Mouse (Mus musculus) heart, postnatal 0 days (tissue): ENCODE results near the gene Ccdc122. TPM values are rescaled to one million over a fixed set of nuclear protein-coding genes. Genes with fewer than 3 reads are reported as not detected.

Experiments used
- ATAC-seq: fragments of 200-750 bp; cut with Nextera tagmentation; 2 replicates; pipeline ENCODE4 v1.8.0; 2017; ENCODE audit warnings: low read depth, moderate number of reproducible peaks, moderate library complexity; ENCODE audit not compliant: insufficient read depth
- DNase-seq: peaks from one replicate; pipeline ENCODE4 v3.0.0-alpha.2; 2016; ENCODE audit warnings: low spot score
- H3K27ac ChIP-seq: fragments of 300-500 bp; sonication (generic); 2 replicates; pipeline ENCODE4 v1.5.1; 2014; ENCODE audit warnings: low read depth, mild to moderate bottlenecking
- H3K27me3 ChIP-seq: fragments of 300-500 bp; sonication (generic); 2 replicates; pipeline ENCODE4 v1.6.1; 2014; ENCODE audit warnings: low read length, mixed read lengths; ENCODE audit not compliant: control insufficient read depth, insufficient read depth
- H3K36me3 ChIP-seq: fragments of 300-500 bp; sonication (generic); replicated peaks from 2 replicates; pipeline ENCODE4 v1.6.1; 2014; ENCODE audit warnings: low read length, mixed read lengths; ENCODE audit not compliant: control insufficient read depth, insufficient read depth
- H3K4me1 ChIP-seq: fragments of 300-500 bp; sonication (generic); 2 replicates; pipeline ENCODE4 v1.6.1; 2014; ENCODE audit warnings: antibody characterized with exemption; ENCODE audit not compliant: control insufficient read depth, insufficient read depth
- H3K4me2 ChIP-seq: fragments of 300-500 bp; sonication (generic); 2 replicates; pipeline ENCODE4 v1.6.1; 2014; ENCODE audit warnings: low read depth, mild to moderate bottlenecking, low read length, moderate library complexity
- H3K4me3 ChIP-seq: fragments of 300-500 bp; sonication (generic); 2 replicates; pipeline ENCODE4 v1.5.1; 2014; ENCODE audit warnings: low read depth, low read length
- H3K9ac ChIP-seq: fragments of 300-500 bp; sonication (generic); replicated peaks from 2 replicates; pipeline ENCODE4 v1.6.1; 2014; ENCODE audit warnings: low read depth, low read length, mixed read lengths
- H3K9me3 ChIP-seq: fragments of 300-500 bp; sonication (generic); replicated peaks from 2 replicates; pipeline ENCODE4 v1.6.1; 2016; ENCODE audit warnings: low read length; ENCODE audit not compliant: control insufficient read depth
- CTCF ChIP-seq: IDR thresholded peaks from 2 replicates; pipeline ENCODE4 v1.5.1; 2016; ENCODE audit warnings: antibody characterized with exemption, control low read depth, low read depth
- EP300 ChIP-seq: IDR thresholded peaks from 2 replicates; pipeline ENCODE4 v1.6.1; 2016; ENCODE audit warnings: antibody characterized with exemption, low read depth
- WGBS: fragments of 180-500 bp; shearing (Covaris S2); extraction: QIAGEN DNeasy Blood & Tissue Kit; methylation state at CpG from one replicate; pipeline ENCODE4 v1.1.7; 2014; 5-methylcytosine and 5-hydroxymethylcytosine counted together
- polyA plus RNA-seq: library from polyadenylated mRNA; unstranded; fragments of >200 nt; fragmentation: Nextera tagmentation; extraction: Ambion mirVana; gene quantifications from 2 replicates; pipeline ENCODE4 v1.2.1, GENCODE M21; 2015
- total RNA-seq: library from RNA; depleted of rRNA; stranded (reverse); fragments of >200 nt; gene quantifications from 2 replicates; pipeline ENCODE4 v1.2.3, GENCODE M21; 2014; ENCODE audit warnings: low replicate concordance; rRNA removed

Gene Ccdc122
- total and polyA plus RNA-seq, 2 experiments from 2014 or later = 1.6 to 1.7 TPM

GRCm38 (mm10) chr14:77159397-77159796 lies 122.8 kb downstream of the Ccdc122 start:
- TF ChIP-seq CTCF (no peak), EP300 (no peak)
- Histone ChIP-seq H3K27ac (no peak overlapping the region), H3K27me3 (peaks cover 37% of the 10 kb centered on the region), H3K9ac (no peak overlapping the region), H3K4me1 (peaks cover 5% of the 10 kb centered on the region; the same call in 1 of the 2 replicates), H3K4me3 (no peak overlapping the region), H3K36me3 (no peaks in the 10 kb centered on the region), H3K9me3 (no peaks in the 10 kb centered on the region), H3K4me2 (no peak overlapping the region)
- no peak for ATAC-seq
- 77% methylated on average over 5 of the region's 5 CpGs for WGBS
- no peak for DNase-seq

Other genes starting within 250 kb of the Ccdc122 start
- gene Lacc1, start 132 bp downstream of the Ccdc122 start, total RNA-seq = 0.50 and 0.81 TPM in 2 replicates
- gene Lacc1, start 132 bp downstream of the Ccdc122 start, polyA plus RNA-seq = 1.6 TPM in 2 replicates
- gene Enox1, start 120.0 kb downstream of the Ccdc122 start, total RNA-seq = 1.7 and 2.6 TPM in 2 replicates
- 0.78 and 0.83 TPM in 2 replicates for gene Enox1, start 120.0 kb downstream of the Ccdc122 start, polyA plus RNA-seq